Mouse (Mus musculus): ENCODE measurements at regions not wholly inside any gene's neighbourhood (a gene's known extent, or its start where the extent isn't known, plus 50 kb on each side); places are given as distances from the start of the nearest gene placed in this dataset.

- TF ChIP-seq CTCF (IDR thresholded peaks at IDR 0.05) (no peak), POLR2A (IDR thresholded peaks at IDR 0.05; ENCODE audit: insufficient read depth, low read depth, low read length) (no peak)
Observed at GRCm38 (mm10) chr3:60796207-60796606, 206.4 kb upstream of the P2ry1 start.

All from heart, adult 2 months (tissue).